Mouse (Mus musculus): Measurements from ENCODE around the gene Actr5.

DNA sequence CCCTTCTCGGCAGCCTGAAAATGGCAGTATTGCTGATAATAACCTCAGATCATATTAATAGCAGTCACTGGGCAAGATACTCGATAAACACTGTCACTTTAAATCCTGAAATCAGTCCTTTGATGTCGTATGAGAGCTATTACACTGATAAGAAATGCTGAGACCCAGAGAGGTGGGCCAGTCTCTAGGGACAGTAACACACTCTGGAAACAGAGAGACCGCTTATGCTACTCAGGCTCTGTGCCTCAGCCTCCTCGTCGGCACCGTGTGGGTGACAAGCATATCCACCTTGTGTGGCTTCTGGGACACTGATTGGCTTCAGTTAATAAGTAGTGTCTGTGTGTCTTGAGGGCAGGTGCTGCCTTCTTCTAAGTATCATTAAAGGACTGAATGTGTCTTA is 29.1 kb upstream of the Actr5 start:
- TF ChIP-seq POLR2A (IDR thresholded peaks at IDR 0.05; ENCODE audit: low read depth, low read length) = no peak
- TF ChIP-seq CTCF (IDR thresholded peaks at IDR 0.05; ENCODE audit: borderline replicate concordance, insufficient read depth, low read length) = no peak
